Mouse (Mus musculus): ENCODE measurements around the gene Hoxb4.

DNA sequence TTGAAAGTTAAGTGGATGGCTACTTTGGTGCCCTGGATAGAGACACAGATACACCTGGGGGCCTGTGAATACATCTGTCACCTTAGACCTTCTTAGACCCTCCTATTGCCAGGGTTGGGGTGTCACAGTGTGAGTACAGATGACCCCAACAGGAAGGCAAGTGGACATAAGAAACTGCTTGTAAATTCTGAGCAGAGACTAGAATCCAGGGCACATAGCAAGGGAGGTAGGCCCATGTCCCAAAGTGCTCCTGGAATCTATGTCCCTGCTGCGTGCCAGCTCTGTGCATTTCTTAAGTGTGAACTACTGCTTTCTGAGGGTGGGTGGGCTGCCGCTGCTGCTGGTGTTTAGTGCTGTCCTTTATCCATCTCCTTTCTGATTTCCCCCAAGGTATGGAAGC lies 32.7 kb downstream of the Hoxb4 start:
- TF ChIP-seq POLR2A (IDR thresholded peaks at IDR 0.05; ENCODE audit: borderline replicate concordance, low read depth, low read length) (no peak), CTCF (IDR thresholded peaks at IDR 0.05; ENCODE audit: low read depth, low read length) (no peak)

Data from bone marrow macrophage, adult 2 months (primary cell).